Mouse (Mus musculus): Measurements from ENCODE around the gene Olfr1510.
"Not testable (repeated sequence)": the region's sequence is repeated elsewhere in the genome, so short reads cannot be mapped to it uniquely, and the experiment has no call there.

DNA sequence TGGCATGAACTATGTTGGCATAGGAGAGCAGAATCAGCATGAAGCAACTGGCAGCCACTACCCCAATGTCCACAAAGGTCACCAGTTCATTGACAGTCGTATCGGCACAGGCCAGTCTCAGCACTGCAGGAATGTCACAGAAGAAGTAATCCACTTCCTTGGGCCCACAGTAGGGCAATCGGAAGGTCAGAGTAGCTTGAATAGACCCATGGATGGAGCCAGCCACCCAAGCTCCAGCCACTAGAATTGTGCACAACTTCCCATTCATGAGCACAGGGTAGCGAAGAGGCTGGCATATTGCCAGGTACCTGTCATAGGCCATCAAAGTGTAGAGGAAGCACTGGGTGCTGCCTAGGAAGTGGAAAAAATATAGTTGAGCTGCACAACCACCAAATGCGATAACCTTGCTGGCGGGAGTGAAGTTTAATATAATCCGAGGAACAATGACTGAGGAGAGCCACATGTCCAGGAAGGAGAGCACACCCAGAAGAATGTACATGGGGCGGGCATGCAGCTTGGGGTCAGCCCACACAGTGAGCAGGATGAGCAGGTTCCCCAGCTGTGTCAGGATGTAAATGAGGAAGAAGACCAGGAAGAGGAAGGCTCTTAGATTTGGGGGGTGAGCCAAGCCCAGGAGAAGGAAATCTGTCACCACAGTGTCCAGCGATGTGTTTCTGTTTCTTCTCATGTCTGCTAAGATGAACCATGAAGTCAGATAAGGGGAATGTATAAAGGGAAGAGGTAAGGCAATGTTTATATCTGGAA is 23.9 kb downstream of the Olfr1510 start:
- TF ChIP-seq POLR2A (IDR thresholded peaks at IDR 0.05; ENCODE audit: insufficient read depth, low read depth, low read length); CTCF (IDR thresholded peaks at IDR 0.05); EP300 (IDR thresholded peaks at IDR 0.05; ENCODE audit: insufficient read depth, low read depth, low read length): not testable (repeated sequence)

Data from heart, adult 2 months (tissue).